Mouse (Mus musculus): Measurements from ENCODE around the gene Zfp1. TPM values are rescaled to one million over a fixed set of nuclear protein-coding genes. Genes with fewer than 3 reads are reported as not detected.

The Zfp1 gene
- polyA plus RNA-seq, 1 experiment = 5.3 TPM

DNA sequence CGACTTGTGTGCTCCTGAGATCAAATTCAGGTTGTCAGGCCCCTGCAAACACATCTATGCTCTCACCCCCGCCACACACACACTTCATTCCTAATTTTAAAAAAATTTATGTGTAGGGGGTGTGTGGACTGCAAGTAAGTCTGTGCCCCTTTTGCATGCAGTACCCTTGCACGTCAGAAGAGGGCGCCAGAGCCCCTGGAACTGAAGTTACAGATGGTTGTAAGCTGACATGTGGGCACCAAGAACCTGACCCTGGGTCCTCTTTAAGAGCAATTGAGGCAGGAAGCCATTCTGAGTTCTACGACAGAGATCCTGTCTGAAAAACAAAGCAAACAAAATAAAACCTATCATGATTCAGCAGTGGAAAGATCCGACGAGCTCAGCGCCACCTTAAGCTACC is 33.0 kb downstream of the Zfp1 start:
- Histone ChIP-seq H3K27me3 (ENCODE audit: control insufficient read depth, insufficient read depth, insufficient read length) (no peaks in the 10 kb centered on the region), H3K4me2 (ENCODE audit: low read depth) (no peak overlapping the region)
- no peak for TF ChIP-seq REST (IDR thresholded peaks at IDR 0.05; ENCODE audit: insufficient read depth, insufficient read length)
- TF ChIP-seq E2F4 (IDR thresholded peaks at IDR 0.05; ENCODE audit: insufficient read depth) = no peak
- no peak for TF ChIP-seq MYOG (IDR thresholded peaks at IDR 0.05; ENCODE audit: control insufficient read depth in 1 of 3, insufficient read depth in 1 of 3, insufficient read length in 2 of 3, low read depth in 2 of 3)
- TF ChIP-seq CEBPB (IDR thresholded peaks at IDR 0.05; ENCODE audit: insufficient read depth, poor library complexity, severe bottlenecking) = no peak
- no peak for TF ChIP-seq MYOD1 (IDR thresholded peaks at IDR 0.05; ENCODE audit: control insufficient read depth in 1 of 3, insufficient read length in 2 of 3, low read depth in 2 of 3)
- TF ChIP-seq USF1 (IDR thresholded peaks at IDR 0.05; ENCODE audit: low read depth) = no peak
- TF ChIP-seq POLR2A (IDR thresholded peaks at IDR 0.05; ENCODE audit: insufficient read length, low read depth) = no peak
- no peak for TF ChIP-seq MAX (IDR thresholded peaks at IDR 0.05; ENCODE audit: low read depth)
- TF ChIP-seq TCF12 (IDR thresholded peaks at IDR 0.05; ENCODE audit: insufficient read depth, poor library complexity, severe bottlenecking) = no peak
- no peak for TF ChIP-seq POLR2AphosphoS2 (IDR thresholded peaks at IDR 0.05; ENCODE audit: insufficient read length, low read depth)
- no peak for TF ChIP-seq SRF (IDR thresholded peaks at IDR 0.05; ENCODE audit: control insufficient read depth, insufficient read length, low read depth)
- TF ChIP-seq TCF3 (IDR thresholded peaks at IDR 0.05; ENCODE audit: insufficient read length, low read depth) = no peak

DNA sequence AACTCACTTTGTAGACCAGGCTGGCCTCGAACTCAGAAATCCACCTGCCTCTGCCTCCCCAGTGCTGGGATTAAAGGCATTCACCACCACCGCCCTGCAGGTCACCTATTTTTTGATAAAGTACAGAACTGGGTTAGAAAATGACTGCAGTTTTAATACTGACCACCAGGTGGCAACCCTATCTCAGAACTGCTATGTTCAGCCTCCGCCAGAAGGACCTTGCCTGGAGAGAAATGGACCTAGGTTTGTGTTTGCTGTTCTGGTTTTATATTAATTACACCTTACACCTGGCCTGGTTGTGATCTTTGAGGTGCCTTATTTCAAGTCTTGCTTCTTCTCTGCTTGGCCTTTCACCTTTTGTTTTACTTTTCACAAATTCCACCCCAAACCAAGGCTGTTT is 34.9 kb downstream of the Zfp1 start:
- no peaks in the 10 kb centered on the region for H3K79me2 ChIP-seq (ENCODE audit: control insufficient read depth, insufficient read depth)
- TF ChIP-seq POLR2A (IDR thresholded peaks at IDR 0.05; ENCODE audit: insufficient read length, low read depth) (no peak), USF1 (IDR thresholded peaks at IDR 0.05; ENCODE audit: low read depth) (no peak), REST (IDR thresholded peaks at IDR 0.05; ENCODE audit: insufficient read depth, insufficient read length) (no peak), MYOG (IDR thresholded peaks at IDR 0.05; ENCODE audit: control insufficient read depth in 1 of 3, insufficient read depth in 1 of 3, insufficient read length in 2 of 3, low read depth in 2 of 3) (no peak), E2F4 (IDR thresholded peaks at IDR 0.05; ENCODE audit: insufficient read depth) (no peak), SRF (IDR thresholded peaks at IDR 0.05; ENCODE audit: control insufficient read depth, insufficient read length, low read depth) (no peak), POLR2AphosphoS2 (IDR thresholded peaks at IDR 0.05; ENCODE audit: insufficient read length, low read depth) (no peak), CEBPB (IDR thresholded peaks at IDR 0.05; ENCODE audit: insufficient read depth, poor library complexity, severe bottlenecking) (no peak), MYOD1 (IDR thresholded peaks at IDR 0.05; ENCODE audit: control insufficient read depth in 1 of 3, insufficient read length in 2 of 3, low read depth in 2 of 3) (no peak)
- no peaks in the 10 kb centered on the region for H3K36me3 ChIP-seq (ENCODE audit: control insufficient read depth, insufficient read depth)
- no peaks in the 10 kb centered on the region for H3K27me3 ChIP-seq (ENCODE audit: control insufficient read depth, insufficient read depth, insufficient read length)
- no peak overlapping the region for H3K4me3 ChIP-seq
- no peak overlapping the region for H3K4me2 ChIP-seq (ENCODE audit: low read depth)
- no peak overlapping the region for H3ac ChIP-seq (ENCODE audit: control insufficient read depth, insufficient read length)

More for the DNA sequence above, 33.0 kb downstream of the Zfp1 start:
- Histone ChIP-seq H3K79me2 (ENCODE audit: control insufficient read depth, insufficient read depth) (no peaks in the 10 kb centered on the region), H3K36me3 (ENCODE audit: control insufficient read depth, insufficient read depth) (no peaks in the 10 kb centered on the region), H3K4me3 (no peak overlapping the region), H3ac (ENCODE audit: control insufficient read depth, insufficient read length) (no peak overlapping the region)

DNA sequence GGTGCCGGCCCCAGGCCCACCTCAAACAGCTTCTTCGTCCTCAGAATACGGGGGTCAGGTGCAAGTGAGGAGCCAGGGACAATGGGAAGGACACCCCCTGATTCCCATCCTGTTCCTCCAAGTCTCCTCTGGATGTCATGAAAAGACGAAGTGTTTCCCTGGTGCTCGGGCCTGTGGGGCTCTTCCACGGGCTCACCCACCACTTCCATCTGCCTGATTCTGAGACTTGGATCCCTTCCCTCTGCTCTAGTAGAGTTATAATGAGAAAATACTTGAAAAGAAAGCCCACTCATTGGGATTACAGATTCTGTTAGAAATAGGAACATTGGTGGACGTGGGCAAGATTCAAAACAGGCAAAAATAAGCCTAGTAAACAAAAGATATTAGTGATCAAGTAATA is 35.6 kb downstream of the Zfp1 start:
- Histone ChIP-seq H3K4me3 (no peak overlapping the region), H3K4me2 (ENCODE audit: low read depth) (no peak overlapping the region), H3ac (ENCODE audit: control insufficient read depth, insufficient read length) (no peak overlapping the region), H3K36me3 (ENCODE audit: control insufficient read depth, insufficient read depth) (no peaks in the 10 kb centered on the region), H3K79me2 (ENCODE audit: control insufficient read depth, insufficient read depth) (no peaks in the 10 kb centered on the region), H3K27me3 (ENCODE audit: control insufficient read depth, insufficient read depth, insufficient read length) (no peaks in the 10 kb centered on the region)
- TF ChIP-seq USF1 (IDR thresholded peaks at IDR 0.05; ENCODE audit: low read depth) (no peak), SRF (IDR thresholded peaks at IDR 0.05; ENCODE audit: control insufficient read depth, insufficient read length, low read depth) (no peak), CEBPB (IDR thresholded peaks at IDR 0.05; ENCODE audit: insufficient read depth, poor library complexity, severe bottlenecking) (no peak), TCF3 (IDR thresholded peaks at IDR 0.05; ENCODE audit: insufficient read length, low read depth) (no peak), E2F4 (IDR thresholded peaks at IDR 0.05; ENCODE audit: insufficient read depth) (no peak), TCF12 (IDR thresholded peaks at IDR 0.05; ENCODE audit: insufficient read depth, poor library complexity, severe bottlenecking) (no peak)

DNA sequence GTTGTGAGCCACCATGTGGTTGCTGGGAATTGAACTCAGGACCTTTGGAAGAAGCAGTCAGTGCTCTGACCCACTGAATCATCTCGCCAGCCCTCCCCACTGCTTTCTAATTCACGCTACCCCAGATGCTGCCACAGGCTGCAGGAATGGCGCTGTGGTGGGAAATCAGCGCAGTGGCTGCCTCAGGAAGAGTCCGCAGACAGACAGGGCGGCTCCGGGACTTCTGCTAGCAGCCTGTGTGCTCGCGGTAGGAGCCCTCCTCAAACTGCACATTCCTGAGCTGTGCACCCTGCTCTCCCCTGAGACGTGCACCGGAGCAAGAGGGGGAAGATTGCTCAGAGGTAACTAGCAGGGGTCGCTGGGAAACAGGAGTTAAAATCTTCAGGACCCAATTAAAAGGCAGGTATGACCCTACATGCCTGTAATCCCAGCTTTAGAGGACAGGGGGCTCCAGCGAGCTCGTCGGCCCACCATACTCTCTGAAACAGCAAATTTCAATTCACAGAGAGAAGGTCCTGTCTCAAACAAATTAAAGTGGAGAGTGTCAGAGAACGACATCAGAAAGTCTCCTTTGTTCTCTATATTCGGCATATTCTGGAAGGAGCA is 37.3 kb downstream of the Zfp1 start:
- Histone ChIP-seq H3K27me3 (ENCODE audit: control insufficient read depth, insufficient read depth, insufficient read length) (no peaks in the 10 kb centered on the region), H3K4me3 (no peak overlapping the region), H3K79me2 (ENCODE audit: control insufficient read depth, insufficient read depth) (no peaks in the 10 kb centered on the region), H3ac (ENCODE audit: control insufficient read depth, insufficient read length) (no peak overlapping the region), H3K36me3 (ENCODE audit: control insufficient read depth, insufficient read depth) (no peaks in the 10 kb centered on the region), H3K4me2 (ENCODE audit: low read depth) (no peak overlapping the region)
- TF ChIP-seq USF1 (IDR thresholded peaks at IDR 0.05; ENCODE audit: low read depth) (no peak), MYOD1 (IDR thresholded peaks at IDR 0.05; ENCODE audit: control insufficient read depth in 1 of 3, insufficient read length in 2 of 3, low read depth in 2 of 3) (no peak), SRF (IDR thresholded peaks at IDR 0.05; ENCODE audit: control insufficient read depth, insufficient read length, low read depth) (no peak), POLR2AphosphoS2 (IDR thresholded peaks at IDR 0.05; ENCODE audit: insufficient read length, low read depth) (no peak), TCF12 (IDR thresholded peaks at IDR 0.05; ENCODE audit: insufficient read depth, poor library complexity, severe bottlenecking) (no peak), REST (IDR thresholded peaks at IDR 0.05; ENCODE audit: insufficient read depth, insufficient read length) (no peak), TCF3 (IDR thresholded peaks at IDR 0.05; ENCODE audit: insufficient read length, low read depth) (no peak)

DNA sequence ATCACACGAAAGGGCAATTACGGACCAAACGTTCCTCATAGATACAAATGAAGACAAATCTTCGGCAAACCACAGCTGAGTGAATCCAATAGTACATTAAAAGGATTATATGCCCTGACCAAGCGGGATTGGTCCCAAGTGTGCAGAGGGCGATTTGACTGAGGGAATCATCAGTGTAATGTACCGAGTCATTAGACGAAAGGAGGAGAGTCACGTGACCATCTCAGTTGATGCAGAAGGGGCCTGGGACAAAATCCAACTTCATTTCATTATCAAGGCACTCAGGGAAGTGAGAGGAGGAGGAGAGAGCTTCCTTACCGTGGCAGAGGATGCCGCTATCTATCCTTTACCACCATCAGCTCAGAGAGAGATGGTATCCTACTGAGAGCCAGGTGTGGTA is 38.0 kb downstream of the Zfp1 start:
- Histone ChIP-seq H3ac (ENCODE audit: control insufficient read depth, insufficient read length) (no peak overlapping the region), H3K36me3 (ENCODE audit: control insufficient read depth, insufficient read depth) (no peaks in the 10 kb centered on the region), H3K4me3 (no peak overlapping the region), H3K27me3 (ENCODE audit: control insufficient read depth, insufficient read depth, insufficient read length) (no peaks in the 10 kb centered on the region), H3K4me2 (ENCODE audit: low read depth) (no peak overlapping the region), H3K79me2 (ENCODE audit: control insufficient read depth, insufficient read depth) (no peaks in the 10 kb centered on the region)
- TF ChIP-seq E2F4 (IDR thresholded peaks at IDR 0.05; ENCODE audit: insufficient read depth) = no peak
- no peak for TF ChIP-seq POLR2A (IDR thresholded peaks at IDR 0.05; ENCODE audit: insufficient read length, low read depth)
- no peak for TF ChIP-seq MYOD1 (IDR thresholded peaks at IDR 0.05; ENCODE audit: control insufficient read depth in 1 of 3, insufficient read length in 2 of 3, low read depth in 2 of 3)
- TF ChIP-seq TCF3 (IDR thresholded peaks at IDR 0.05; ENCODE audit: insufficient read length, low read depth) = no peak
- TF ChIP-seq USF1 (IDR thresholded peaks at IDR 0.05; ENCODE audit: low read depth) = no peak
- TF ChIP-seq SRF (IDR thresholded peaks at IDR 0.05; ENCODE audit: control insufficient read depth, insufficient read length, low read depth) = no peak
- no peak for TF ChIP-seq MAX (IDR thresholded peaks at IDR 0.05; ENCODE audit: low read depth)
- no peak for TF ChIP-seq CEBPB (IDR thresholded peaks at IDR 0.05; ENCODE audit: insufficient read depth, poor library complexity, severe bottlenecking)
- no peak for TF ChIP-seq TCF12 (IDR thresholded peaks at IDR 0.05; ENCODE audit: insufficient read depth, poor library complexity, severe bottlenecking)
- no peak for TF ChIP-seq REST (IDR thresholded peaks at IDR 0.05; ENCODE audit: insufficient read depth, insufficient read length)
- TF ChIP-seq MYOG (IDR thresholded peaks at IDR 0.05; ENCODE audit: control insufficient read depth in 1 of 3, insufficient read depth in 1 of 3, insufficient read length in 2 of 3, low read depth in 2 of 3) = no peak
- TF ChIP-seq POLR2AphosphoS2 (IDR thresholded peaks at IDR 0.05; ENCODE audit: insufficient read length, low read depth) = no peak
